9 mouse cellular contexts compared by ENCODE assay signal in the genomic region with DNA sequence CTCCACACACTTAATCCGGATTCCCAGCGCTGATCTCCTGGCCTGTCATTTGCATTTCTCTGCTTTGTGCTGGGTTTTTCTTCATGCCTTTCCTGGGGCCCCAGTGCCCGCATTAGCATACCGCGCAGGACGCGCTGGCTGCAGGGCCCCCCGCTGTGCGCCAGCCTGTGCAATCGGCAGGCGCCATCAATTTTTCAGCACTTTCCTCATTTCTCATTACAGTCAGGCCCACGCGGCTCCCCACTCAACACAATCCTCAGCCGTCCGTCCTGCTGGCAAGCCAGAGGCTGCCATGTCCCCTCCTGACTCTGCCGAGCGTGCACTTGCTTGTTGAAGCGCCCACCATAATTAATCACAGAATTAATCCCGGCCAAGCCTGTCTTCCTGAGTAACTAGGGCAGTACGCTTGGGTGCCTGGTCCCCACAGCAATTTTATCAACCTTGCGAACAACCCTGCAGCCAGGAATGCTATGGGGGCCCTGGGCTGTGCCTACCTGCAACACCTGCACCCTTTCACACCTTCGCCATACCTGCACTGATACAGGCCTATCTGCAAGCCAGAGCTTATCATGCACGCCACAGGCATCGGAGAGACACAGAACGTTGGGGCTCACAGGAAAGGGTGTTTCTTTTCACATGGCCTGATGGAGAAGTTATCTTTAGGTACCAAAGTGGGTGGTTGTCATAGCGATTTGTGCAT. TPM values are rescaled to one million over a fixed set of nuclear protein-coding genes. Genes with fewer than 3 reads are reported as not detected.
A peak's percentile ranks its signal among the peaks of the same experiment; 100 is the strongest.
DNase-seq lines count a peak whose midpoint lies in the region; ATAC-seq lines count a peak whose summit lies in the region.
"Had no signal": no experiment of that assay in that cellular context is flagged by ENCODE, and none has a peak within 500 bp of the region (broad histone marks: within the 10 kb centered on the region; RNA-seq: fewer than 3 reads in every experiment).

No protein-coding gene starts in this region.

- 0 out of 2 replicates have a peak overlapping the region, but pooled peaks have one; percentile 12 for H3K4me3 ChIP-seq in lung, embryonic 16.5 days (ENCODE audit: low read length)
- H3K4me3 ChIP-seq in midbrain, embryonic 15.5 days: peak overlapping the region; percentile 15

- H3K9ac ChIP-seq in lung, embryonic 16.5 days (ENCODE audit: low read length): 0 out of 2 replicates have a peak overlapping the region, but pooled peaks have one; percentile 15
- H3K9ac ChIP-seq in midbrain, embryonic 15.5 days: 0 out of 2 replicates have a peak overlapping the region, but pooled peaks have one; percentile 10

- H3K4me2 ChIP-seq in lung, embryonic 16.5 days (ENCODE audit: low read depth, low read length): peak overlapping the region; percentile 46
- H3K4me2 ChIP-seq in midbrain, embryonic 15.5 days: peak overlapping the region; percentile 45

- 13% methylated on average over 26 of the region's 26 CpGs for WGBS in lung, embryonic 16.5 days
- WGBS in midbrain, embryonic 15.5 days: 5% methylated on average over 26 of the region's 26 CpGs

- H3K27ac ChIP-seq in lung, embryonic 16.5 days (ENCODE audit: low read length): no peak overlapping the region
- H3K27ac ChIP-seq in midbrain, embryonic 15.5 days: peak overlapping the region; percentile 86
- H3K27ac ChIP-seq: macrophage had no signal

- DNase-seq in lung, adult 18-20 months: no peak
- peak; percentile 67 for DNase-seq in embryo, embryonic 9.5 days (ENCODE audit: extremely low spot score)
- DNase-seq in layer of hippocampus, adult 18-20 months (ENCODE audit: low spot score in 2 of 2): peak; percentile 69 to 80
- no peak for DNase-seq in c-Kit-positive CD71-positive TER-119-positive erythroid progenitor cells, embryonic 14.5 days (ENCODE audit: low spot score)

- peaks cover 3% of the 10 kb centered on the region for H3K27me3 ChIP-seq in lung, embryonic 16.5 days (ENCODE audit: control insufficient read depth, insufficient read depth, low read depth, low read length)
- no peaks in the 10 kb centered on the region for H3K27me3 ChIP-seq in midbrain, embryonic 15.5 days (replicated peaks)

- ATAC-seq in lung, embryonic 16.5 days (ENCODE audit: low read depth): no peak
- ATAC-seq in midbrain, embryonic 15.5 days (replicated peaks): peak; percentile 95
- ATAC-seq in megakaryocyte progenitor cell, adult 5-6 weeks (replicated peaks; ENCODE audit: poor library complexity): no peak
- ATAC-seq in erythroid progenitor cell, adult 5-6 weeks (replicated peaks; ENCODE audit: low FRiP score, poor library complexity, severe bottlenecking): no peak

- H3K36me3 ChIP-seq in lung, embryonic 16.5 days (ENCODE audit: control insufficient read depth, insufficient read depth, low read length): no peaks in the 10 kb centered on the region
- no peaks in the 10 kb centered on the region for H3K36me3 ChIP-seq in midbrain, embryonic 15.5 days (replicated peaks)

- H3K9me3 ChIP-seq in lung, embryonic 16.5 days (ENCODE audit: control insufficient read depth, low read length): peaks cover 5% of the 10 kb centered on the region; the same call in 1 of the 2 replicates
- peaks cover 8% of the 10 kb centered on the region; the same call in 1 of the 2 replicates for H3K9me3 ChIP-seq in midbrain, embryonic 15.5 days

- peaks cover 5% of the 10 kb centered on the region for H3K4me1 ChIP-seq in lung, embryonic 16.5 days (replicated peaks; ENCODE audit: control insufficient read depth, insufficient read depth, low read length)
- H3K4me1 ChIP-seq in midbrain, embryonic 15.5 days: peaks cover 23% of the 10 kb centered on the region

RNA-seq across cellular contexts. Expression of gene Rpl14, which starts 48.6 kb away (rescaled TPM):
- 767 and 782 TPM in 2 replicates for polyA plus RNA-seq in lung, embryonic 16.5 days (2015; fragmentation: Nextera tagmentation; extraction: Ambion mirVana)
- 100 to 1,000 TPM; 355 to 365 TPM for total RNA-seq in layer of hippocampus, adult 18-20 months (2021)
- polyA plus RNA-seq in midbrain, embryonic 15.5 days (2015; fragmentation: Nextera tagmentation; extraction: Ambion mirVana): 370 and 375 TPM in 2 replicates
- total RNA-seq in megakaryocyte progenitor cell, adult 5-6 weeks (2015): 2,102 and 2,150 TPM in 2 replicates
- 2,250 and 2,701 TPM in 2 replicates for total RNA-seq in megakaryocyte progenitor cell, adult 5-6 weeks (2017)
- 526 and 549 TPM in 2 replicates for total RNA-seq in erythroid progenitor cell, adult 5-6 weeks (2015; ENCODE audit: low replicate concordance)
- total RNA-seq in erythroid progenitor cell, adult 5-6 weeks (2017; ENCODE audit: low replicate concordance): 375 and 420 TPM in 2 replicates

Comparison
In these comparisons a context has a peak if more than half of its experiments do, and no peak if none do; other contexts are left out.
1. DNase-seq: peak in embryo, embryonic 9.5 days (single experiment) and layer of hippocampus, adult 18-20 months (2 of 2); none in lung, adult 18-20 months (0 of 2) and c-Kit-positive CD71-positive TER-119-positive erythroid progenitor cells, embryonic 14.5 days (single experiment).